Mouse (Mus musculus): ENCODE data around the gene Cend1. TPM values are rescaled to one million over a fixed set of nuclear protein-coding genes. Genes with fewer than 3 reads are reported as not detected.
A peak's percentile ranks its signal among the peaks of the same experiment; 100 is the strongest.

Gene Cend1
- polyA plus RNA-seq, 1 experiment from 2014 or later, result 111 TPM

DNA sequence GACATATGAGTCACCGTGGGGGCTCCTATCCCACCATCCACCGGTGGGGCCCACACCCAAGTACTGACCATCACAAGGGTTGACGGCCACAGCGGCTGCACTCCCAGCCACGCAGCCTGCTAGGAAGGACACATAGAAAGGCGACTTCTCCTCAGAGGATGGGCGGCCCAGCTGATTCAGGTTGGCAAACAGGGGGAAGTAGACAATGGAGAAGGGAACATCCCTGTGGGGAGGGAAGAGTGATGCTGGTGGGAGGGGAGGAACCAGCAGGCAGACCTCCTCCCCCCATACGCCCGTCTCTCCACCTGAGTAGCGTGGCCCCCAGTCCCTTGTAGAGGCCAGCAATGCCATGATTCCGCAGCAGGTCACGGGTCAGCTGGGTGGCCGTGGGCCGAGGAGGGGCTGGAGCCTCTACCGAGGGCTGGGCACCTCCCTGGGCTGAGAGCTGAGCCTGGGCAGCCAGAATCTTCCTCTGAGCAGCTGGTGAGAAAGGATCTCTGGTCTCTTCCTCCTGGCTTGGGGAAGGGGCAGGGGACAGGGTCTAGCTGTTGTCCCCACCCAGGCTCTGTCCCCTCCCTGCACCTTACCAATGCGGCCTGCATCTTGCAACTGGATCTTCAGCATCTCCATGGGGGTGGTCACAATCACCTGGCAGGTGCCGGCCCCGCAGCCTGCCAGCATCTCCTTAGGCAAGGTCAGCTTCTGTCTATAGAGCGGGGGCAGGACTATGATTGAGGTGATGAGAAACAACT, 2.3 kb upstream of the Cend1 start:
- Histone ChIP-seq H3K4me3 (no peak overlapping the region), H3K36me3 (replicated peaks) (peaks cover 15% of the 10 kb centered on the region), H3K27me3 (replicated peaks) (no peaks in the 10 kb centered on the region), H3K9me3 (no peaks in the 10 kb centered on the region), H3K4me1 (peaks cover 65% of the 10 kb centered on the region), H3K27ac (no peak overlapping the region), H3K4me2 (no peak overlapping the region), H3K9ac (no peak overlapping the region)
- ATAC-seq (replicated peaks), result no peak
- 92% methylated on average over 19 of the region's 19 CpGs for WGBS

DNA sequence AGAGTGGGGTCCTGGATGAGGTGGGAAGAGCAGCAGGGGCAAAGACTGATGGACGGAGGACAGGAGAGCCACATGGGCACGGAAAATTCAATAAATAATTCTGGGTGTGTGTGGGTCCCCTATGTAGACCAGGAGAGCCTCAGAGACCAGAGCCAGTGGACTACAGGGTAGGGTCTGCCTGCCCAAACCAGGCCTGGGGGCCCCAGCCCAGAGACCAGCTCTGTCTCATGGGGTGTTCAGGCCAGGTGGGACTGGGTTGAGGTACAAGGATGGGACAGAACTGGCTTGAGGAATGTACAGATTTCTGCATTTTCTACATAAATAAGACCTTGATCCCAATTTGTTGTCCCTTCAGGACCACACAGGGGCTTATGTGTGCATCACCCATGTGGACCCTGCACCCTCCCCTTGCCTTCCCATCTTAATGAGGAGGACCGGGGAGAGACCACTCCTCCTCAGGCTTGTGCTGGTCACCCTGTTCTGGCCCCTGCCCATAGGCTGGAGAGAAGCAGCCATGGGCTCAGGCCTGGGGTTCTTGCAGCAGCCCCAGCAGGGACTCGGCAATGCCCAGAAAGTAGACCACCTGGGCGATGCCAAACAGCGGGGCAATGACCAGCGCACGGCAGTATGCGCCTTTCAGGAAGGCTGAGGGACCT, 1.4 kb upstream of the Cend1 start:
- Histone ChIP-seq H3K9me3 (no peaks in the 10 kb centered on the region), H3K4me1 (peaks cover 56% of the 10 kb centered on the region), H3K36me3 (replicated peaks) (peaks cover 15% of the 10 kb centered on the region)

DNA sequence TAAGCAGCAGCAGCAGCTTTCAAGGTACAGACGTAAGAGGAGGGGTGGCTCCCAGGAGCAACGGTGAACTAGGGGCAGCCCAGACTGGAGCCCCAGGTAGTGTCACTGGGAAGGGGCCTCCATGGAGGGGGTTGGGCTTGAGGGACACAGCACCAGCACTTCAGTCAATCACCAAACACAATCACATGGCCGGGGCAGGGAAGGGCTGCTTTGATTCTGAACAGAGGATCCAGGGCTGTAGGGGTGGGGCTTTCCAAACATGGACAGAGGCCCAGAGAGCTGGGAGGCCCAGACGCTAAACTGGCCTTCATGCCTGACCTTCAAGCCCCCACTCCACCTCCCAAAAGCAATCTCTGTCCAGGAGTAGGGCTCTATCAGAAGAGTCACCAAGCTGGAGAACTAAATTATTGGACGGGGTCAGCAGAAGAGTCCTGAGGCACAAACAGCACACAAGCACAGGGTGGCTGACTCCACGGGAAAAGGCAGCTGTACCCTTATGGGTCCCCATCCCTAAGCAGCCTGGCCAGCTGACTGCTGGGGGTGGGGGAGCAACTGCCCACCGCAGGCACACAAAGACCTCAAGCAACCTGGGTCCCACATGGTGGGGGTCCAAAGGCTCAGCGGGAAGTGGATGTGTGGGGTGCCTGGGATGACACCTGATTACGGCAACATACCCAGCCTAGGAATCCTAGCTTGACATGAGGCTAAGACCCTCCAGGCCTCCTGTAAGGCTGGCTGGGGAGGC, 721 bp upstream of the Cend1 start:
- no peaks in the 10 kb centered on the region for H3K27me3 ChIP-seq (replicated peaks)
- H3K4me2 ChIP-seq, result peak overlapping the region; percentile 82
- peaks cover 15% of the 10 kb centered on the region for H3K36me3 ChIP-seq (replicated peaks)
- H3K9ac ChIP-seq, result no peak overlapping the region
- peak overlapping the region; percentile 81 for H3K27ac ChIP-seq
- peak overlapping the region; percentile 59 for H3K4me3 ChIP-seq
- H3K4me1 ChIP-seq, result peaks cover 49% of the 10 kb centered on the region
- 0 out of 2 replicates have a peak, but pooled peaks have one; percentile 26 for ATAC-seq (replicated peaks)
- no peaks in the 10 kb centered on the region for H3K9me3 ChIP-seq
- WGBS, result 63% methylated on average over 9 of the region's 9 CpGs

More for the DNA sequence above, 1.4 kb upstream of the Cend1 start:
- Histone ChIP-seq H3K4me3 (no peak overlapping the region), H3K4me2 (no peak overlapping the region), H3K27me3 (replicated peaks) (no peaks in the 10 kb centered on the region), H3K27ac (no peak overlapping the region), H3K9ac (no peak overlapping the region)
- 94% methylated on average over 9 of the region's 9 CpGs for WGBS
- ATAC-seq (replicated peaks), result no peak

DNA sequence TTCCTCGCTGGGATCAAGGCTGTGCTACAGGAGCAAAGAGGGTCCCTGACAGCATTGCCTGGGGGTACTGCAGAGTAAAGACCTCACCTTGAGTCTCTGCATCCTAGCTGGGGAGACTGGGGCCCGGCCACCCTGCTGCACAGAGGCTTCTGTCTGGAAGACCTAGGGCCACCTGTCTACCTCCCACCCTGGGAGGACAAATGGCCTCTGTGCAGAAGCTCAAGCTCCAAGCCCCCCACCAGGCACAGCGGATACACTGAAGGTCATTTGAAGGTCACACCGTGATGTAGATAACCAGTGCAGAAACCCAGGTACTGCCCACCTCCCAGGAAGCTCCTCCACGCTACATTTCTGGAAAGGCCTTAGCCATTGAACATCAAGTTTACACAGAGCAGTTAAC, 590 bp downstream of the Cend1 start:
- Histone ChIP-seq H3K4me2 (peak overlapping the region; percentile 82), H3K9ac (peak overlapping the region; percentile 81), H3K27ac (peak overlapping the region; percentile 81), H3K4me1 (peaks cover 38% of the 10 kb centered on the region), H3K4me3 (peak overlapping the region; percentile 59), H3K36me3 (replicated peaks) (peaks cover 15% of the 10 kb centered on the region), H3K9me3 (no peaks in the 10 kb centered on the region), H3K27me3 (replicated peaks) (no peaks in the 10 kb centered on the region)
- ATAC-seq (replicated peaks), result no peak
- whole genome bisulfite sequencing, result 53% methylated on average over 5 of the region's 5 CpGs

DNA sequence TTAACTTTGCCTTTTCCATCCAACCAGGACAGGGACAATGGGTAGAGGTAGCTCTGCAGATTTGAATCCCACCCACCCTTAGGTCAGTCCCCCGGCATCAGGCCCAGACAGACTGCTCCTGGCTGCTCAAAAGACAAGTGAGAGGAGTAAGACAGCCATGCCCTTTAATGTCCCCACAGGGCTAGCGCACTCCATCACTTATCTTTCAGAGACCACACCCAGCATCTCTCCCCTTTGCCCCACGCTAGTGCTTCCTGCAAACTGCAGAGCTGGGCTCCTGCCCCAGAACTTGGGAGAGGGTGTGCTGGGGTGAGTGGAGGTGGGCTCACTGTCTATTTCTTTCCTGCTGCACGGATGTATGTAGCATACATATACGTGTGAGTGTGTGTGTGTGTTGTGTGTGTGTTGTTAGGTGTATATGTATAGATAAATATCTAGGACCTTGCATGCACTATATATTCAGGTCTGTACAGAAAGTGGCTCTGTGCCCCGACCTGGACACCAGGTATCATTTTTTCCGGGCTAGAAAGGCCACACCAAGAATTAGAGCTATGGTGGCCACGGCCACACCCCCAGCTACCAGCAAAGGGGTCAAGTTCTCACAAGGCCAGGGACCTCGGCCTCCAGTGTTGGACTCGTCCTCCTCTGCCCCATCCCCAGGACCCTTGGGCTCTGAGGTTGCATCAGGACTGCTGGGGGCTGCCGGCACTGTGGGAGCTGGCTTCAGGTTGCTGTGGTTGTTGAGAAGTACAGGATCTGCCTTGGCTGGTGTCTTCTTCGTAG, 2.2 kb downstream of the Cend1 start:
- 84% methylated on average over 12 of the region's 12 CpGs for WGBS
- Histone ChIP-seq H3K4me2 (no peak overlapping the region), H3K9ac (no peak overlapping the region), H3K4me1 (peaks cover 27% of the 10 kb centered on the region), H3K27ac (no peak overlapping the region), H3K36me3 (replicated peaks) (peaks cover 10% of the 10 kb centered on the region; the same call in 1 of the 2 replicates), H3K4me3 (no peak overlapping the region), H3K27me3 (replicated peaks) (no peaks in the 10 kb centered on the region), H3K9me3 (no peaks in the 10 kb centered on the region)
- ATAC-seq (replicated peaks), result no peak

DNA sequence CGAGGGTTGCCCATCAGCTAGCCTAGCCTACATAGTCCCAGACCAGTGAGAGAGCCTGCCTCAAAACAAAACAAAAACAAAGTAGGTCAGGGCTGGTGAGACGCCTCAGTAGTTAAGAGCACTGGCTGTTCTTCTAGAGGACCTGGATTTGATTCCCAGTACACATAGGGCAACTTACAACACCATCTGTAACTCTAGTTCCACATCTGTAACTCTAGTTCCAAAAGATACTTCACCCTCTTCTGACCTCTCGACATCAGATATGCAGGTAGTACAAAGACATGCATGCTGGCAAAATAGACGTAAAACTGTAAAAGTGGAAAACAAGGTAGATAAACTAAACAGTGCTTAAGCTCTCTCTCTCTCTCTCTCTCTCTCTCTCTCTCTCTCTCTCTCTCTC, 5.5 kb downstream of the Cend1 start:
- no peak overlapping the region for H3K27ac ChIP-seq
- no peaks in the 10 kb centered on the region for H3K27me3 ChIP-seq (replicated peaks)
- no peaks in the 10 kb centered on the region; the same call in 1 of the 2 replicates for H3K36me3 ChIP-seq (replicated peaks)
- 76% methylated on average over 4 of the region's 4 CpGs for WGBS
- no peak overlapping the region for H3K4me2 ChIP-seq
- H3K4me1 ChIP-seq, result peaks cover 11% of the 10 kb centered on the region
- no peak overlapping the region for H3K4me3 ChIP-seq
- H3K9me3 ChIP-seq, result no peaks in the 10 kb centered on the region
- no peak for ATAC-seq (replicated peaks)
- no peak overlapping the region for H3K9ac ChIP-seq

DNA sequence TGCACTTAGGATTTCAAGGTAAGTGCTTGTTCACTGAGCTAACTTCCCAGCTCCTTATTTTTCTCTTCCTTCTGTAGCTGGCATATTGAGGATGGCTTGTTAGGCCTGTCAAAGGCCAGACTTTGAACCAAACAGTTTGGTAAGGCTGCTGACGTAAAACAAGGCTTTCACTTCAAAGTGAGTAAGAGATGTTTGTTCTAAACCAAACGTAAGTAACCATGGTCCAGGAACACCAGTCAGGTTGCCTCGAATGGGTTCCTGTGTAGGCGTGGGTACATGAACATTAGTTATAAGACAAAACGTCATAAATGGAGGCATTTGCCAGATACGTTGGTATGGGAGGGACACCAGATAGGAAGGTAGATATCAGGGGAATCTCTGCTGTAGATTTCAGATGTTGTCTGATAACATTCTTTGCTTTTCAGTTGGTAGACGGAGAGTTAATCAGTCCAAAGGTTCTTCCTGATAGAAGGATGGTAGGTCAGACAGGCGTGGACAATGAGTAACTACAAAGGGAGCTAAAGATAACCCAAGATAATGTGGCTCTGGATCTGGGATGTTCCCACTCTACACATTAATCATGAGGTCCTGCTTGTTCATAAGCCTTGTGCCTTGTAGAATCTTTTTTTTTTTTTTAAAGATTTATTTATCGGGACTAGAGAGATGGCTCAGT, 9.1 kb downstream of the Cend1 start:
- Histone ChIP-seq H3K9me3 (no peaks in the 10 kb centered on the region), H3K27ac (no peak overlapping the region), H3K9ac (no peak overlapping the region), H3K4me2 (no peak overlapping the region), H3K4me3 (no peak overlapping the region), H3K4me1 (no peaks in the 10 kb centered on the region), H3K27me3 (replicated peaks) (no peaks in the 10 kb centered on the region), H3K36me3 (replicated peaks) (no peaks in the 10 kb centered on the region)
- no peak for ATAC-seq (replicated peaks)
- 86% methylated on average over 9 of the region's 9 CpGs for WGBS

DNA sequence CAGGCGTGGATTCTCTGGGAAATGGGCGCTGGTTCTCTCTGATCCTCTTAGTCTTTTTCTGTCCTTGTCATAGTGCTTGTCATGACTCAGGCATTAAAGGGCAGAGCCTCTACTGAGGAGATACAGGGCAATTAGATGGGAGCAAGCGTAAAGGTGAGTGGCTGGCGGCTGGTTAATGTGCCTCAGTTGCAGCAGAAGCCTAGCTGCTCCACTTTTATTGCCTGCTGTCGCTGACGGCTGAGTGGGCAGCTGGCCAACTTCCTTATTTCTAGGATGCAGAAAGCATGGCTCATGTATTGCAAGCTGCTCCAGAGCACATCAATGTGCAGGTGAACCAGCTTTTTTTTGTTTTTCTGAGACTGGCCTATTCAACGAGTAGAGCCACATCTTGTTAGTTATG, 10.3 kb downstream of the Cend1 start:
- Histone ChIP-seq H3K4me1 (peaks cover 6% of the 10 kb centered on the region), H3K36me3 (replicated peaks) (no peaks in the 10 kb centered on the region), H3K27me3 (replicated peaks) (no peaks in the 10 kb centered on the region), H3K27ac (no peak overlapping the region), H3K4me2 (no peak overlapping the region), H3K9ac (no peak overlapping the region), H3K4me3 (no peak overlapping the region), H3K9me3 (no peaks in the 10 kb centered on the region)
- WGBS, result 74% methylated on average over 7 of the region's 7 CpGs
- ATAC-seq (replicated peaks), result no peak

DNA sequence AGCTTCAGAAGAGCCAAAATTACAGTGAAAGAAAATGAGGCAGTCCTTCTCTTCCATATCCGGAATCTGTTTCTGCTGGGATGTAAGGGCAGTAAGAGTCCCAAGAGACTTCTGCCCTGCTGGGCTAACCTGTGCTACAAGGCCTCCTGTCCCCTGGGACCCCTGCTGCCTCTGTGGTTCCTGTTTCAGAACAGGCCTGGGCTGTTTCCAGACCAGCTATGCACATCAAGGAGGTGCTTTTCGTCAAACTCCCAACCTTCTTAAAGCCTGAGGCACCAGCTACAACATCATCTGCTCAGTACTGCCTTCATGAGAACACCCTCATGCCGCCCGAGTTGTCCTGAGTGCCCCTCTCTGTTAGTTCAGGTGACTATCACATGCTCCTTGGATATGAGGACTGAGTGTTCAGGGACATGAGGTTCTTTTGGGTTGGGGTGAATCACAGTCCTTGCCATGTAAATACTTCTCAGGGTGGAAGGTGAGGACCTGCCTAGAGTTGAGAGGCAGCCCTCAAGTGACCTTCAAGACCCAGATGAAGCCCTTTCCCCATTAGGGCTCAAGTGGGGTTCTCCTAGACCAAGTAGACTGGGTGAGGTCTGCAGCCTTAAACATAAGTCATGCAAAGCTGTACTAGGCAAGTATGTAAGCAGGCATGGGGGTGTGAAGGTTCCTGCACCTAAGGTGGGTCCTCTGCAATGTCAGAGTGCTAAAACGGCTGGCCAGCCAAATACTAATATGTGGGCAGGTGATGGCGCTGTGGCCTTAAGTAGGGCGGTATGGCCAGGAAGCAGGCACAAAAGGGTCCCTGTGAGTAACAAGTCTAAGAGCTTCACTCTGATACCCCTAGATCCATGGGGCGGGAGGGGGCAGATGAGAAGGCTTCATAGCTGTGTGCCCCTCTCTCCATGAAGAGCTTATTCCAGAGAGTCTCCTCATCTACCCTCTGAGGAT, 11.3 kb downstream of the Cend1 start:
- Histone ChIP-seq H3K9ac (no peak overlapping the region), H3K4me1 (peaks cover 10% of the 10 kb centered on the region), H3K36me3 (replicated peaks) (no peaks in the 10 kb centered on the region), H3K27me3 (replicated peaks) (no peaks in the 10 kb centered on the region), H3K4me2 (no peak overlapping the region), H3K4me3 (no peak overlapping the region), H3K27ac (no peak overlapping the region), H3K9me3 (no peaks in the 10 kb centered on the region)
- WGBS, result 76% methylated on average over 8 of the region's 8 CpGs
- no peak for ATAC-seq (replicated peaks)

DNA sequence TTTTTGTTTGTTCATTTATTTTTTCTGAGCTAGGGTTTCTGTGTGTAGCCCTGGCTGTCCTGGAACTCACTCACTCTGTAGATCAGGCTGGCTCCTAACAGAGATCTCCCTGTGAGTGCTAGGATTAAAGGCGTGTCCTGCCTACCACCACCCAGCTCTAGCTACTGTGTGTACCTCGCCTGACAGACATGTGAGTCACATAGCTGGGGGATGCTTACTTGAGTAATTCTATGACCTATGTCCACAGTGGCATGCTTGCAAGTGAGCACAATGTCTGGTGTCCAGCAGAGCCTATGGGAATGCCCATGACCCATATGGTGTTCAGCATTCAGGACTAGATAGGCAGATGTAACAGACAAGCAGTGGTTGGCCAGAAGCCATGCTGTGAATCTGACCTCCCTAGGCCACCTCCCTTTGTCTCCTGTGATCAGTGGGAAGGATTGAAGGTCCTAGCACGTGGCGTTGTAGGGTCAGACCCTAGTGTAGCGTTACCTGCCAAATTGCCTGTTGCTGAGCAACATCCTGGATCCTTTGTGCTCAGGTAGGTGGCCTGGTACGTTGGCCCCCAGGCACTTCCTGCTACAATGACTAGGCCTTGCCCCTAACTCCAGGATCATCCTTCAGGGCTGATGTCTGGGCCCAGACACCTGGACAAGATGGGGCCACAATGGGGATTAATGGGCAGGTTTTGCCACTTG, 13.0 kb downstream of the Cend1 start:
- H3K9me3 ChIP-seq, result no peaks in the 10 kb centered on the region
- H3K27ac ChIP-seq, result no peak overlapping the region

More for the DNA sequence above, 13.0 kb downstream of the Cend1 start:
- H3K4me1 ChIP-seq, result peaks cover 14% of the 10 kb centered on the region
- H3K4me2 ChIP-seq, result no peak overlapping the region
- 77% methylated on average over 6 of the region's 6 CpGs for WGBS
- H3K27me3 ChIP-seq (replicated peaks), result no peaks in the 10 kb centered on the region
- H3K36me3 ChIP-seq (replicated peaks), result no peaks in the 10 kb centered on the region
- ATAC-seq (replicated peaks), result no peak
- H3K4me3 ChIP-seq, result no peak overlapping the region
- no peak overlapping the region for H3K9ac ChIP-seq
